Mouse (Mus musculus) ES-E14 (cell line): Measurements from ENCODE around the gene Fbxw8. TPM values are rescaled to one million over a fixed set of nuclear protein-coding genes. Genes with fewer than 3 reads are reported as not detected.

Experiments
- DNase-seq: peaks from one replicate; pipeline ENCODE4 v3.0.0-alpha.2; 2013; ENCODE audit warnings: low read depth, low spot score
- H3K27ac ChIP-seq: 2 replicates; pipeline ENCODE4 v1.5.1; 2012; ENCODE audit warnings: low read depth, mild to moderate bottlenecking, low read length, moderate library complexity, mixed read lengths; ENCODE audit not compliant: poor library complexity, insufficient read depth, severe bottlenecking
- H3K36me3 ChIP-seq: 2 replicates; pipeline ENCODE4 v1.6.1; 2012; ENCODE audit warnings: mild to moderate bottlenecking, low read length, moderate library complexity, mixed read lengths; ENCODE audit not compliant: control insufficient read depth, poor library complexity, insufficient read depth, severe bottlenecking
- H3K4me1 ChIP-seq, 2 experiments: fragments of 150-350 bp in 1 of 2; sonication (generic) in 1 of 2; 2 replicates each; pipeline ENCODE4 v1.6.1; 2012; ENCODE audit warnings: low read length in 2 of 2, mild to moderate bottlenecking in 1 of 2, mixed read lengths in 1 of 2; ENCODE audit not compliant: control insufficient read depth in 2 of 2, insufficient read depth in 2 of 2, poor library complexity in 1 of 2
- H3K4me3 ChIP-seq, 2 experiments: fragments of 150-350 bp in 1 of 2; sonication (generic) in 1 of 2; 2 replicates each; pipeline ENCODE4 v1.5.1; 2012; ENCODE audit warnings: low read length in 2 of 2, low read depth in 1 of 2, mild to moderate bottlenecking in 1 of 2, mixed read lengths in 1 of 2; ENCODE audit not compliant: insufficient read depth in 1 of 2, poor library complexity in 1 of 2, severe bottlenecking in 1 of 2
- H3K9ac ChIP-seq: 2 replicates; pipeline ENCODE4 v1.6.1; 2012; ENCODE audit warnings: low read depth, mild to moderate bottlenecking, low read length, mixed read lengths; ENCODE audit not compliant: poor library complexity, insufficient read depth, severe bottlenecking
- H3K9me3 ChIP-seq: fragments of 150-350 bp; sonication (generic); 2 replicates; pipeline ENCODE4 v1.6.1; 2012; ENCODE audit warnings: low read depth, mild to moderate bottlenecking, low read length; ENCODE audit not compliant: control insufficient read depth, insufficient read depth
- CHD2 ChIP-seq: IDR thresholded peaks from 2 replicates; pipeline ENCODE4 v1.6.1; 2014; ENCODE audit warnings: mild to moderate bottlenecking, low read depth, low read length, inconsistent platforms
- HCFC1 ChIP-seq: IDR thresholded peaks from 2 replicates; pipeline ENCODE4 v1.6.1; 2012; ENCODE audit warnings: low read length, inconsistent platforms, borderline replicate concordance; ENCODE audit not compliant: insufficient read depth
- MAFK ChIP-seq: IDR thresholded peaks from 2 replicates; pipeline ENCODE4 v1.6.1; 2014; ENCODE audit warnings: mild to moderate bottlenecking, low read depth, low read length, inconsistent platforms; ENCODE audit not compliant: insufficient read depth
- ZC3H11A ChIP-seq: IDR thresholded peaks from 2 replicates; pipeline ENCODE4 v1.6.1; 2012; ENCODE audit warnings: low read depth, mild to moderate bottlenecking, inconsistent platforms, low read length, borderline replicate concordance
- ZNF384 ChIP-seq: IDR thresholded peaks from 2 replicates; pipeline ENCODE4 v1.6.1; 2012; ENCODE audit warnings: low read depth, low read length, inconsistent platforms
- in situ Hi-C, 2 experiments: fragments of 600-800 bp; cut with MboI; formaldehyde crosslinking; loops; one replicate each; pipeline ENCODE4 v1.15.1; 2025; ENCODE audit warnings: low sequenced_read_pairs in 2 of 2, inconsistent platforms in 1 of 2; ENCODE audit not compliant: unreplicated experiment in 2 of 2
- total RNA-seq: library from RNA; depleted of rRNA; stranded (reverse); fragments of 300-350 nt; gene quantifications from 2 replicates; pipeline ENCODE4 v1.2.3, GENCODE M21; 2012

Gene Fbxw8
- total RNA-seq, 1 experiment: 46.2 TPM

DNA sequence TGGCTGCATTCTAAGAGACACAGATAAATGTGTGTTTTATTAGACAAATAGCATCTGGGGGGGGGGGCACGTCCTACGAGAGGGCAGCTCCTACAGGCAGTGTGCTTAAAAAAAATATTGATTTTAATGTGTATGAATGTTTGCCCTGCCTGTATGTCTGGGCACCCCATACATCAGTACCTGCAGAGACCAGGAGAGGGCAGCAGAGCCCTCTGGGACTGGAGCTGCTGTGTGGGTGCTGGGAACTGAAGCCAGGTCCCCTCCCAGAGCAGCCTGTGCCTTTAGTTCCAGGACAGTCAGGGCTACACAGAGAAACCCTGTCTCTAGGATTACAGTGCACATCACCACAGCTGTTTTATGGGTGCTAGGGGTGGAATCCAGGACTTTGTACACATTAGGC is 19.9 kb upstream of the Fbxw8 start:
- Histone ChIP-seq H3K9me3 (no peaks in the 10 kb centered on the region), H3K4me1 (peaks cover 0 to 5% of the 10 kb centered on the region in 2 experiments; a peak in 1 of 4 replicates), H3K27ac (no peak overlapping the region), H3K36me3 (no peaks in the 10 kb centered on the region), H3K4me3 (peak overlapping the region; percentile 55 to 65; a peak in 3 of 4 replicates), H3K9ac (no peak overlapping the region)
- in situ Hi-C loops: no loop called here
- TF ChIP-seq HCFC1 (no peak), ZNF384 (no peak), ZC3H11A (peak; percentile 33; the same call in 1 of the 2 replicates), CHD2 (no peak), MAFK (no peak)
- DNase-seq: no peak

DNA sequence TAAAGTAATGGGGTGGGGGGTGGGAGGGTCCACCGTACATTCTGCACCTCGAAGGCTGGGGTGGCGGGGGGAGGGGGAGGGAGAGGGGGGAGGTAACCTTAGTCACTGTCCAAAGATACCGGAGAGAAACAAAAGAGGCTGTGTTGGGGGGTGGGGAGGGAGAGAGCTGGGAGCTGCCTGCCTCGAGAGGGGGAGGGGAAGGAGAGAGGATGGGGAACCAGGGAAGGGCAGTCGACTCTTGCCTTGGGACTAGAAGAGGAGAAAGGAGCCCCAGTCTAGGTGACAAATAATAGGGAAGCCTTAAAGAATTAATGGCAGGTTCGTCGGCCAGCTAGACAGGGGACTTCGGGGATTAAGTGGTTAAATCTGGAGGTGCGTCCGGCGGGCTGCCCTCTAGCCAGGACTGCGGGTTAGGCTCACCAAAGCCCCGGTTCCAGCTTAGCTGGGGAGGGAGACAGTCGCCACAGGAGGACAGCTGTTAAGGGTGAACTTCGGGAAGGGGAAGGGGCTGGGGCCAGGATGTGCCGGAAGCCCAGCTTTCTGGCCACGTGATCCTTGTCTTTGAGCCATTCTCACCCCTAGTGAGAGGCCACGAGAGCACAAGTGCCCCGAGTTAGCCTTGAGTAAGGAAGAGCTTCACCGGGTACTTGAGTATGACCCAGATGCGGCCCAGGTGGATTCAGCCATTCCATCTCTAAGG is 19.2 kb upstream of the Fbxw8 start:
- Histone ChIP-seq H3K9ac (peak overlapping the region; percentile 41), H3K4me3 (peak overlapping the region; percentile 55 to 65), H3K4me1 (peaks cover 0 to 5% of the 10 kb centered on the region in 2 experiments; a peak in 1 of 4 replicates), H3K9me3 (no peaks in the 10 kb centered on the region), H3K36me3 (no peaks in the 10 kb centered on the region), H3K27ac (no peak overlapping the region)
- DNase-seq: no peak
- in situ Hi-C loops: loop anchor here in 1 of 2 experiments (25.0 kb wide), 1 partner anchor 1488 kb away; the partner anchor contains the start of gene Tbx3
- TF ChIP-seq ZNF384 (no peak), CHD2 (no peak), HCFC1 (no peak), ZC3H11A (no peak)

DNA sequence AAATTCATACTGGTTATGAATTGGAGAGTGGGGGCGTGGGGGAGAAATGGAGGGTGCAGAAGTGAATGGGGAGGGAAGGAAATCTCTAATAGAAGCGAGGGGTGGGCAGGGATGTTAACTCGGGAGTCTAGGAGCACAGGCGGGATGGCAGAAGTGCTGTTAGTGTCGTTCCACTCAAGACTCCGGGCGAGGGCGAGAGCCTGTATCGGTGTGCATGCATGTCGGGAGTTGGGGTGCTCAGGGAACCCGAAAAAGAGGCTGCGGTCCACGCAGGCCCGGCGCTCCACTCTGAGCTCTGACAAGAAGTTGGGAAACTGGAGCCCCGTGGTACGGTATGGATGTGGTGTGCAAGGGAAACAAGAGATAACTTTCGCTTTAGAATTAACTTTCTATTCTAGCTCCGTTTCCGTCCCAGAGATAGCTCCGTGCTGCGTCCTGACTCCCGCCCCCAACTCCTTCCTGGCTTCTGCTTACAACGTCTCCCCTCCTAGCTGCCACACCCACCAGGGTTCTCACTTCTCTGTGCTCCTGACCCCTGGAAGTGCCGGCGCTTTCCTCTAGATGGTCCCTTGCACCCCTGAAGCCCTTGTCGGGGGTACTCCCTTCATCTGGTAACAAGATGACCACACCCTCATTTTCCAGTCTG is 16.9 kb upstream of the Fbxw8 start:
- no peak for DNase-seq
- Histone ChIP-seq H3K9ac (no peak overlapping the region), H3K4me1 (peaks cover 0 to 9% of the 10 kb centered on the region in 2 experiments; a peak in 1 of 4 replicates), H3K27ac (no peak overlapping the region), H3K9me3 (no peaks in the 10 kb centered on the region), H3K4me3 (peak overlapping the region in 1 of 2 experiments; percentile 90), H3K36me3 (no peaks in the 10 kb centered on the region)
- in situ Hi-C loops: loop anchor here in 1 of 2 experiments (25.0 kb wide), 1 partner anchor 1490 kb away; the partner anchor contains the start of gene Tbx3
- TF ChIP-seq CHD2 (no peak), ZC3H11A (no peak), MAFK (no peak), HCFC1 (no peak), ZNF384 (no peak)

DNA sequence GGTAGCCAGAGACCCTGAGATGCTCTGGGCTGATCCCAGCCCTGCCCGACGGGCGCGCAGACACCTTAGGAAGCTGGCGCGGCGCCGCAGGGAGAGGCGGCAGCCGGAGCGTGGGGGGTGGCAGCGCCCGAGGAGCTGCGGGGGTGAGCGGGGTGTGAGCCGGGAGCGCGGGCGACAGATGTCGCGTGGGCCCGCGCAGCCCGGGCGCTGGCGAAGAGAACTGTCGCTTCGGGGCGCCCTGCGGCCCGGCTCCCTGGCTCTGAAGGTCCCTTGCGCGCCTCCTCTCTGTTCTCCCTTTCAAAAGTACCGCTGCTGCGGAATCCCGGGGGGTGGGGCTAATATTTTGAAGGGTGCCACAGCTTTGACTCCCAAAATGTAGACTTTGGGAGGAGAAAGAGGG is 16.4 kb upstream of the Fbxw8 start:
- Histone ChIP-seq H3K36me3 (no peaks in the 10 kb centered on the region), H3K27ac (no peak overlapping the region), H3K9me3 (no peaks in the 10 kb centered on the region), H3K9ac (no peak overlapping the region), H3K4me3 (peak overlapping the region in 1 of 2 experiments; percentile 90; a peak in 2 of 4 replicates), H3K4me1 (peaks cover 0 to 9% of the 10 kb centered on the region in 2 experiments; a peak in 1 of 4 replicates)
- DNase-seq: no peak
- in situ Hi-C loops: loop anchor here in 1 of 2 experiments (25.0 kb wide), 1 partner anchor 1491 kb away; the partner anchor contains the start of gene Tbx3
- no peak for TF ChIP-seq ZNF384
- no peak for TF ChIP-seq CHD2
- TF ChIP-seq ZC3H11A: no peak
- no peak for TF ChIP-seq HCFC1
- no peak for TF ChIP-seq MAFK
